Mouse (Mus musculus) NIH3T3 (cell line): ENCODE measurements around the gene Amigo3.

Experiments
- DNase-seq: peaks from one replicate; pipeline ENCODE4 v3.0.0-alpha.2; 2012; ENCODE audit warnings: low read depth

Amigo3 gene

GRCm38 (mm10) chr9:108083561-108083960 lies 30.6 kb downstream of the Amigo3 start:
- no peak for DNase-seq

GRCm38 (mm10) chr9:108085261-108085660 lies 32.3 kb downstream of the Amigo3 start:
- DNase-seq = no peak

DNA sequence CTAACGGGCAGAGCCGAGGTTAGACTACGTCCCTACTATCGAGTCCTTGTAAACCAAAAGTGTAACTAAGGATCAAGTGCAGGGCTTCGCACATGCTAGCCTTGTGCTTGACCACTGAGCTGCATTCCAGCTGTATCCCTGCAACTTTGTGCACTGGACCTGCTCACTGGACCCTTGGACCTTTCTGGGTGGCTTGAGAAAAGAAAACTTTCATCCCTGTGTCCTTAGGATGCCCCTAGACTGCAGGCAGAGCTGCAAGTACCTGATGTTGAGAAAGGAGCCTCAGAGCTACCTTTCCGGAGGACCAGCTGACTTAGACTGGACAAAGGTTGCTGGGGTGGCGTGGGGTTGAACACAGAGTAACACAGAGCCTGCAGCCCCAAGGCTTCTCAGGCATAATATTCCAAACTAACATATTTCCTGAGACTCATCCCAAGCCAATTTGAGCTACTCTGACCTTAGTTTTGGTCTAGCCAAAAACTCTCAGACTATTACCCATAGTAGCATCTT lies 37.7 kb downstream of the Amigo3 start:
- DNase-seq = no peak

DNA sequence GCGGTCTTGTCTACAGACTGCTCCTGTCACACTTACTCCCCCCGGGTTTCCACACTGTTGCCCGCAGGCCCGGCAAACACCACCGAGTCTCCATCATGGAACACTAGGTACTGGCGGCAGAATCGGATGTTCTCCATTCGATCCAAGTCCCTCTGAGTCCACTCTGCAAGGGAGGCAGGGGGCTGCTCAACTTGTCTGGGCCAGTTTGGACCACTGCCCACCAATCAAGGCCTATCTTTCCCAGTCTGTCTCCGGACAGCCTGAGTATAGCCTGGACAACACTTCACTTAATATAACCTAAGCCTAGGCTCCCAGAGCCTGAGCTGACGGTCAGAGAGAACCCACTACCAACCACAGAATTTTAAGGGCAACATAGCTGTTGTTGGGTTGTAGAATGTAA lies 40.6 kb downstream of the Amigo3 start:
- peak; percentile 40 for DNase-seq

GRCm38 (mm10) chr9:108094184-108094941 lies 41.4 kb downstream of the Amigo3 start, which contains the start of gene Apeh:
Apeh (minus strand) TSS chr9:108094606.
- DNase-seq = peak; percentile 92

DNA sequence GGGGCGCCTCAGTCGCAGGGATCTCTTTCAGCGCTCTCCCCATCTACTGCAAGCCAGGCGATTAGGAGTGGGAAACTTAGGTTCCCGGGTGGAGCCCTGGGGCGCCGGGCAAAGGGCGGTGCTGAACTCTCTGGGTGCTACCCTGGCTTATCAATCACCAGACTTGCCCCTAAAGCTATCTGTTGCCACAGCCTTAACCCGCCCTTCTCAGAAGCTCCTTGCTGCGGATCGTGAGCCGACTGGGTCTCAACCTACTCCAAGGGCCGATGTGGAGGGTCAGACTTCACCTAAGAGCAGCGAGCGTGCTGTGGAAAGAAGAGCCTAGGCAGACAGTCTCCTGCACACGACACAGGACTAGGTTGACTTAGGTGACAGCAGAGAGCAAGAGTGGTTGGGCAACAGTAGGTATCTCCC lies 42.0 kb downstream of the Amigo3 start:
- no peak for DNase-seq

- DNase-seq = peak; percentile 86
These were observed 42.6 kb downstream of the Amigo3 start for GRCm38 (mm10) chr9:108095518-108095917.

DNA sequence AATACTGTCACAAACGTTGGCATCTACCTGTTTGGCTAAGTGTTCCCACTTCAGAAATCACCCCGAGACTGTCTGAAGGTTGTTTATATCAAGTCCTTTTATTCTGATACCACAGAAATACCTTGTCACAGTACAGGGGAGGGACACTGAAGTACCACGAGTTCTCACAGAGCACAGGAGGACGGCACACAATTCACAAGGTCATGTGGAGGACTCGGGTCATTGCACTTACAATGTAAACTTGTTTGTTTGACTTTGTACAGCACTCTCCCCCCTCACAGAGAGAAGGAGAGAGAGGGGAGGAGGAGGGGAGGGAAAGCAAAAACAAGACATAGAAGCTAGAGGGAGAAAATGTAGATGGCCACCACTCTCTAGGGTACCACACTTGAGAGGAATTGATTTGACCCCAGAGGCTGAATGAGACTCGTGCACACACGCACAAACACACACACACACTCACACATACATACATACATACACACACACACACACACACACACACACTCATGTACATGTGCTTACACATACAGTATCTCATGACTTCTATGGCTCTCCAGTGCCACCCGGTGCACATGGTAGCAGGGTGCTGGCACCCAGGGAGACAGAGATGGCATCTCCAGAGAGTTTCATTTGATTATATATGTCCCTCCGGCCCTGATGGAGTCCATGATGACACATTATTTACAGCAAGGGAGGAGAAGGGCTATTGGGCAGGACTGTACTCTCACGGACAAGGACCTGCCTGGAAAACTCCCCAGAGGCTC lies 43.2 kb downstream of the Amigo3 start:
- DNase-seq = no peak

DNA sequence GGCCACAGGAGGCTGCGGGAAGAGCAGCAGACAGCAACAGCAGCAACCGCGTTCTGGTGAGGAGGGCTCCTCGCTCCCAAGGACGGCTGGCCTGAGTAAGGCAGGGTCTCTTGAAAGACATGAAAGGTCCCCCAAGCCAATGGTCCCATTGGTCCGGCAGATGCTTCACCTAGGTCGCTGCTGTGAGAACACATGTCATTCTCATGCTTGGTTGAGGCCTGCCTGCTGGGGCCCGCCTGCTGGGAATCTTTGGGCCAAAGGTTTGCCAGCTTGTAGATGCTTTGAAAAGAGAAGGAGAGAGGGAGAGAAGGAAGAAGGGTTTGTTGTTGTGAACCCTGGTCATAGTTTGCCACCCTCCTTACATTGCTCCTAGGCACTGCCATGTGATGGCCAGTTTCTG lies 46.7 kb downstream of the Amigo3 start:
- DNase-seq = no peak

GRCm38 (mm10) chr9:108104766-108105548 lies 52.0 kb downstream of the Amigo3 start:
- peak; percentile 55 for DNase-seq
